Mouse (Mus musculus) MEL (cell line): Measurements from ENCODE around the gene Neo1. TPM values are rescaled to one million over a fixed set of nuclear protein-coding genes. Genes with fewer than 3 reads are reported as not detected.

Source experiments
- DNase-seq: peaks from one replicate; pipeline ENCODE4 v3.0.0; 2011; ENCODE audit warnings: low read depth, low spot score
- H3K27ac ChIP-seq: 2 replicates; pipeline ENCODE4 v1.5.1; 2012; ENCODE audit warnings: low read depth, mild to moderate bottlenecking, control low read depth, low read length, moderate library complexity; ENCODE audit not compliant: control insufficient read depth
- H3K27me3 ChIP-seq, 2 experiments: fragments of 150-350 bp in 1 of 2; sonication (generic) in 1 of 2; 2 replicates each; pipeline ENCODE4 v1.6.1; 2012; ENCODE audit warnings: low read length in 2 of 2, mild to moderate bottlenecking in 2 of 2, improper control_type of control experiment in 1 of 2, moderate library complexity in 1 of 2; ENCODE audit not compliant: insufficient read depth in 2 of 2, control insufficient read depth in 1 of 2
- H3K36me3 ChIP-seq, 2 experiments: 2 replicates each; pipeline ENCODE4 v1.6.1; 2012 to 2014; ENCODE audit warnings: low read length in 2 of 2, improper control_type of control experiment in 1 of 2, inconsistent platforms in 1 of 2, mild to moderate bottlenecking in 1 of 2; ENCODE audit not compliant: insufficient read depth in 2 of 2, control insufficient read depth in 1 of 2
- H3K4me1 ChIP-seq, 2 experiments: fragments of 150-350 bp in 1 of 2; sonication (generic) in 1 of 2; 2 replicates each; pipeline ENCODE4 v1.6.1; 2012; ENCODE audit warnings: low read length in 2 of 2, improper control_type of control experiment in 1 of 2, mild to moderate bottlenecking in 1 of 2; ENCODE audit not compliant: insufficient read depth in 2 of 2, control insufficient read depth in 1 of 2
- H3K4me3 ChIP-seq, 2 experiments: fragments of 150-350 bp in 1 of 2; sonication (generic) in 1 of 2; 2 replicates each; pipeline ENCODE4 v1.5.1; 2012; ENCODE audit warnings: low read depth in 2 of 2, low read length in 2 of 2, mild to moderate bottlenecking in 2 of 2, moderate library complexity in 2 of 2, control low read depth in 1 of 2, improper control_type of control experiment in 1 of 2; ENCODE audit not compliant: control insufficient read depth in 1 of 2, insufficient read depth in 1 of 2
- H3K79me2 ChIP-seq: 2 replicates; pipeline ENCODE4 v1.6.1; 2012; ENCODE audit warnings: mild to moderate bottlenecking, low read length, moderate library complexity; ENCODE audit not compliant: control insufficient read depth, poor library complexity, insufficient read depth
- H3K9ac ChIP-seq: 2 replicates; pipeline ENCODE4 v1.6.1; 2012; ENCODE audit warnings: low read depth, mild to moderate bottlenecking, control low read depth, low read length, moderate library complexity; ENCODE audit not compliant: control insufficient read depth, poor library complexity, severe bottlenecking
- H3K9me3 ChIP-seq: fragments of 150-350 bp; sonication (generic); replicated peaks from 2 replicates; pipeline ENCODE4 v1.6.1; 2012; ENCODE audit warnings: mild to moderate bottlenecking, low read length, improper control_type of control experiment, moderate library complexity; ENCODE audit not compliant: insufficient read depth
- CHD1 ChIP-seq: IDR thresholded peaks from 2 replicates; pipeline ENCODE4 v1.6.1; 2012; ENCODE audit warnings: low read depth, mild to moderate bottlenecking, inconsistent platforms, low read length, improper control_type of control experiment
- ELF1 ChIP-seq: IDR thresholded peaks from 2 replicates; pipeline ENCODE4 v1.6.1; 2014; ENCODE audit warnings: low read depth, mild to moderate bottlenecking, inconsistent platforms, low read length, improper control_type of control experiment, moderate library complexity
- ETS1 ChIP-seq: IDR thresholded peaks from 2 replicates; pipeline ENCODE4 v1.6.1; 2012; ENCODE audit warnings: low read depth, mild to moderate bottlenecking, inconsistent platforms, low read length, improper control_type of control experiment, moderate library complexity
- GABPA ChIP-seq: IDR thresholded peaks from 2 replicates; pipeline ENCODE4 v1.6.1; 2012; ENCODE audit warnings: low read depth, mild to moderate bottlenecking, inconsistent platforms, low read length, improper control_type of control experiment, moderate library complexity
- GATA1 ChIP-seq: IDR thresholded peaks from 2 replicates; pipeline ENCODE4 v1.6.1; 2011; ENCODE audit warnings: low read depth, low read length, improper control_type of control experiment
- JUND ChIP-seq: IDR thresholded peaks from 2 replicates; pipeline ENCODE4 v1.6.1; 2011; ENCODE audit warnings: low read depth, mild to moderate bottlenecking, improper control_type of control experiment, low read length
- KAT2A ChIP-seq: conservative IDR thresholded peaks from 2 replicates; pipeline ENCODE4 v1.6.1; 2012; ENCODE audit warnings: low read depth, low read length, improper control_type of control experiment, inconsistent platforms
- MAFK ChIP-seq: IDR thresholded peaks from 2 replicates; pipeline ENCODE4 v1.6.1; 2011; ENCODE audit warnings: low read depth, mild to moderate bottlenecking, low read length, improper control_type of control experiment, borderline replicate concordance
- MAX ChIP-seq: IDR thresholded peaks from 2 replicates; pipeline ENCODE4 v1.6.1; 2011; ENCODE audit warnings: low read length, improper control_type of control experiment
- MEF2A ChIP-seq: IDR thresholded peaks from 2 replicates; pipeline ENCODE4 v1.6.1; 2014; ENCODE audit warnings: low read depth, mild to moderate bottlenecking, inconsistent platforms, low read length, improper control_type of control experiment; ENCODE audit not compliant: poor library complexity, insufficient replicate concordance, severe bottlenecking; ENCODE audit errors: extremely low read depth
- MXI1 ChIP-seq: IDR thresholded peaks from 2 replicates; pipeline ENCODE4 v1.6.1; 2011; ENCODE audit warnings: mild to moderate bottlenecking, low read depth, low read length, improper control_type of control experiment
- MYB ChIP-seq: IDR thresholded peaks from 2 replicates; pipeline ENCODE4 v1.6.1; 2011; ENCODE audit warnings: mild to moderate bottlenecking, low read depth, low read length, improper control_type of control experiment
- MYC ChIP-seq: IDR thresholded peaks from 2 replicates; pipeline ENCODE4 v1.6.1; 2011; ENCODE audit warnings: low read depth, mild to moderate bottlenecking, low read length, improper control_type of control experiment, moderate library complexity
- POLR2AphosphoS5 ChIP-seq: IDR thresholded peaks from 2 replicates; pipeline ENCODE4 v1.6.1; 2012; ENCODE audit warnings: low read depth, borderline replicate concordance, mild to moderate bottlenecking, inconsistent platforms, low read length, moderate library complexity, mixed read lengths
- RCOR1 ChIP-seq: IDR thresholded peaks from 2 replicates; pipeline ENCODE4 v1.6.1; 2012; ENCODE audit warnings: low read depth, mild to moderate bottlenecking, inconsistent platforms, low read length, improper control_type of control experiment
- SIN3A ChIP-seq: IDR thresholded peaks from 2 replicates; pipeline ENCODE4 v1.6.1; 2012; ENCODE audit warnings: low read length, improper control_type of control experiment, inconsistent platforms
- SMC3 ChIP-seq: IDR thresholded peaks from 2 replicates; pipeline ENCODE4 v1.6.1; 2011; ENCODE audit warnings: low read depth, low read length, improper control_type of control experiment
- TAL1 ChIP-seq: IDR thresholded peaks from 2 replicates; pipeline ENCODE4 v1.6.1; 2012; ENCODE audit warnings: mild to moderate bottlenecking, inconsistent platforms, low read length, moderate library complexity, mixed read lengths
- USF1 ChIP-seq: IDR thresholded peaks from 2 replicates; pipeline ENCODE4 v1.6.1; 2014; ENCODE audit warnings: low read depth, mild to moderate bottlenecking, inconsistent platforms, low read length, improper control_type of control experiment, moderate library complexity
- USF2 ChIP-seq, 2 experiments: IDR thresholded peaks; 2 replicates each; pipeline ENCODE4 v1.6.1; 2011 to 2012; ENCODE audit warnings: improper control_type of control experiment in 2 of 2, low read length in 2 of 2, borderline replicate concordance in 1 of 2, inconsistent platforms in 1 of 2, low read depth in 1 of 2, mild to moderate bottlenecking in 1 of 2; ENCODE audit not compliant: insufficient read depth in 1 of 2
- ZC3H11A ChIP-seq: IDR thresholded peaks from 2 replicates; pipeline ENCODE4 v1.6.1; 2012; ENCODE audit warnings: low read depth, mild to moderate bottlenecking, inconsistent platforms, low read length, improper control_type of control experiment
- polyA plus RNA-seq, 2 experiments: library from polyadenylated mRNA; stranded (reverse) in 1 of 2; unstranded in 1 of 2; fragments of >175 nt in 1 of 2; fragments of >200 nt in 1 of 2; gene quantifications; 2 replicates each; pipeline versions ENCODE4 v1.2.1 to v1.2.4; 2012; ENCODE audit warnings: low replicate concordance in 2 of 2, low read depth in 1 of 2; ENCODE audit not compliant: insufficient read length in 2 of 2, insufficient read depth in 1 of 2, missing spikeins in 1 of 2
- total RNA-seq: library from RNA; depleted of rRNA; stranded (reverse); fragments of 300-350 nt; gene quantifications from 2 replicates; pipeline ENCODE4 v1.2.3, GENCODE M21; 2012

The Neo1 gene
- total and polyA plus RNA-seq, 3 experiments: 0.04 to 0.08 TPM; not detected in 1

DNA sequence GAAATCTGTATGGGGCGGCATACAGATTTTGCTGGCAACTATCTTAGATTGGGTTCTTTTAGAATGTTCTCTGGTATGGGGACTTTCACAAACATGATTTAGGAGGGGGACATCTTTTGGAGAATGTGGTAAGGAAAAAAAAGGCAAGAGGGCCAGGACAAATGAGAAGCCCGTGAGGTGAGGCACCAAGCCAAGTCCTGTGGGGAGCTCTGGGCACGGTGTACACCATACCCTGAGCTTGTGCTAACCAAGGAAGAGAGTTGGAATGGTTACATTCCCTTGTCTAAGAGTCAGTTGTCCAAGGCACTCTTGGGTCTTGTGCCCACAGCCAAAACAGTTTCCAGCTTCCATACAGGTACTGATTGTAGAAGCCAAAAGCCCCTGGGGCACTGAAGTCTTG lies 191.6 kb downstream of the Neo1 start:
- peaks cover 0 to 4% of the 10 kb centered on the region in 2 experiments; a peak in 2 of 4 replicates for H3K4me1 ChIP-seq
- H3K36me3 ChIP-seq: no peaks in the 10 kb centered on the region
- H3K9ac ChIP-seq: no peak overlapping the region
- H3K27ac ChIP-seq: no peak overlapping the region
- H3K79me2 ChIP-seq: no peaks in the 10 kb centered on the region
- peaks cover 0 to 6% of the 10 kb centered on the region in 2 experiments; a peak in 1 of 4 replicates for H3K27me3 ChIP-seq
- no peak for DNase-seq
- H3K4me3 ChIP-seq: no peak overlapping the region
- H3K9me3 ChIP-seq: no peaks in the 10 kb centered on the region
- TF ChIP-seq ELF1: no peak
- no peak for TF ChIP-seq CHD1
- no peak for TF ChIP-seq USF2 (IDR thresholded peaks at IDR 0.05; ENCODE audit: borderline replicate concordance in 1 of 2, insufficient read depth in 1 of 2, low read depth in 1 of 2, low read length in 2 of 2)
- no peak for TF ChIP-seq ETS1
- no peak for TF ChIP-seq JUND
- TF ChIP-seq GABPA: no peak
- no peak for TF ChIP-seq SMC3
- TF ChIP-seq KAT2A: no peak
- no peak for TF ChIP-seq MYB
- TF ChIP-seq ZC3H11A: no peak
- TF ChIP-seq TAL1: no peak
- TF ChIP-seq MAX: no peak
- no peak for TF ChIP-seq MAFK
- no peak for TF ChIP-seq MEF2A

DNA sequence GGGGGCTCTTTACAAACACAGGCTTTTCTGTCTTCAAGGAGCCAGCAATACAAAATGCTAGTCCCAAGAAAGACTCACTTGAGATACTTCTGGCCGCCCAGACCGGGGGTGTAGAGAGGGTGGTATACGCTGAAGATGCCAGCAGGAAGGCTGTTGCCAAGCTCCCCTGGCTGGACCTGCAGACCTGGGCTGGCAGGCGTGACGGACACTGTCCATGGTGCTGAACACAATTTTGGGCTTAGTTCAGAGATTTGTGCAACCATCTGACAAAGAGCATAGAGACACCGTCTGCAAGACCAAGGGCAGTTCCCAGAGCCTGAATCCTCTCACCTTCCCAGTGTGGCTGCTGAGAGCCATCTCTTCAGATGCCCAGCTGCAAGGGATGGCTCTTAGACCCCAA lies 194.6 kb downstream of the Neo1 start:
- peak; percentile 88 for TF ChIP-seq MXI1
- no peak for TF ChIP-seq POLR2AphosphoS5
- TF ChIP-seq SIN3A: peak; percentile 32; the same call in 1 of the 2 replicates
- TF ChIP-seq CHD1: no peak
- TF ChIP-seq GATA1: no peak
- TF ChIP-seq RCOR1: no peak
- TF ChIP-seq USF1: no peak
- TF ChIP-seq MYC: no peak
- no peak for TF ChIP-seq GABPA
- no peak overlapping the region for H3K9ac ChIP-seq

More for the DNA sequence above, 194.6 kb downstream of the Neo1 start:
- no peaks in the 10 kb centered on the region for H3K36me3 ChIP-seq
- DNase-seq: peak; percentile 68
- H3K9me3 ChIP-seq: no peaks in the 10 kb centered on the region
- H3K27me3 ChIP-seq: peaks cover 0 to 8% of the 10 kb centered on the region in 2 experiments; a peak in 2 of 4 replicates
- H3K79me2 ChIP-seq: no peaks in the 10 kb centered on the region
- no peak overlapping the region for H3K4me3 ChIP-seq
- H3K4me1 ChIP-seq: no peaks in the 10 kb centered on the region
- H3K27ac ChIP-seq: no peak overlapping the region
